Mouse (Mus musculus): ENCODE data around the gene Clmn.

- no peak for TF ChIP-seq MAX (IDR thresholded peaks at IDR 0.05)
- no peak for TF ChIP-seq CTCF (IDR thresholded peaks at IDR 0.05; ENCODE audit: control insufficient read depth, insufficient read depth, insufficient read length)
- TF ChIP-seq CEBPB (IDR thresholded peaks at IDR 0.05; ENCODE audit: low read depth), result no peak
- no peak for TF ChIP-seq MYOG (IDR thresholded peaks at IDR 0.05; ENCODE audit: control insufficient read depth, extremely low read depth, insufficient read length)
- no peak for TF ChIP-seq USF1 (IDR thresholded peaks at IDR 0.05; ENCODE audit: low read depth)
- no peak for TF ChIP-seq MYOD1 (IDR thresholded peaks at IDR 0.05; ENCODE audit: control insufficient read depth, insufficient read length, low read depth)
- no peak for TF ChIP-seq FOSL1 (IDR thresholded peaks at IDR 0.05; ENCODE audit: insufficient read depth, low read length, poor library complexity, severe bottlenecking)
These were observed 125.9 kb downstream of the Clmn start for GRCm38 (mm10) chr12:104738931-104739330.
